Mouse (Mus musculus) brain, adult 10 weeks (tissue): ENCODE measurements around the gene Fadd. TPM values are rescaled to one million over a fixed set of nuclear protein-coding genes. Genes with fewer than 3 reads are reported as not detected.

Source experiments
- polyA plus RNA-seq: library from polyadenylated mRNA; stranded (reverse); fragments of 350-450 nt; fragmentation: Illumina TruSeq; extraction: RNeasy Lipid Tissue Mini Kit (QIAGEN cat#74804); gene quantifications from one replicate; pipeline ENCODE4 v1.2.3, GENCODE M21; 2015; ENCODE audit warnings: low read depth, low replicate concordance

Fadd gene
- 1.4 TPM for polyA plus RNA-seq

DNA sequence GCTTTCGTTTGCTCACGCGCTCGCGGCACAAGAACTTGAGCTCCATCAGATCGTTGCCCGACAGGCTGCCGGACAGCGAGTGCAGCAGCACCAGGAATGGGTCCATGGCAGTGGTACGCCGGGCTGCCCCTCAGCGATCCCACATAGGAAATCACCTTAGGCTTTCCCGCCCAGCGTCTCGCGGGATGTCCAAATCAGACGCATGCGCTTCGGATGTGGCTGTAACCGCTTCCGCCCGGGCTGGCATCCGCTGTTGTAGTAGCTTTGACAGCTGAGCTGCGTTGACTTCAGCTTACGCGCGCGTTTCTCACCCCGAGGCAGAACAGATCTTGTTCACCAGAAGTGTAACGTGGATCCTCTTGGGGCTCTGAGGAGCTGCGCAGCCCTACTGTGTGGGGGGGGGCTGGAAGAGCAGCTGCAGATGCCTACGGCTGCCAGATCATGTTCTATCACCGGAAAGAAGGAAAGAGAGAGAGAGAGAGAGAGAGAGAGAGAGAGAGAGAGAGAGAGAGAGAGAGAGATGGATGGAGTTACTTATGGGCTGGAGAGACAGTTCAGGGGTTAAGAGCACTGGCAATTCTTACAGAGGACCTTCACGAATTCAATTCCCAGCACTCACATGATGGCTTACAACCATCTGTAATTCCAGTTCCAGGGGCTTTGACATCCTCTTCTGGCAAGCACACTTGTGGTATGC lies at the start of gene Fadd:
Fadd (minus strand) TSS at position 180 of the 697 bp plus-strand sequence.

DNA sequence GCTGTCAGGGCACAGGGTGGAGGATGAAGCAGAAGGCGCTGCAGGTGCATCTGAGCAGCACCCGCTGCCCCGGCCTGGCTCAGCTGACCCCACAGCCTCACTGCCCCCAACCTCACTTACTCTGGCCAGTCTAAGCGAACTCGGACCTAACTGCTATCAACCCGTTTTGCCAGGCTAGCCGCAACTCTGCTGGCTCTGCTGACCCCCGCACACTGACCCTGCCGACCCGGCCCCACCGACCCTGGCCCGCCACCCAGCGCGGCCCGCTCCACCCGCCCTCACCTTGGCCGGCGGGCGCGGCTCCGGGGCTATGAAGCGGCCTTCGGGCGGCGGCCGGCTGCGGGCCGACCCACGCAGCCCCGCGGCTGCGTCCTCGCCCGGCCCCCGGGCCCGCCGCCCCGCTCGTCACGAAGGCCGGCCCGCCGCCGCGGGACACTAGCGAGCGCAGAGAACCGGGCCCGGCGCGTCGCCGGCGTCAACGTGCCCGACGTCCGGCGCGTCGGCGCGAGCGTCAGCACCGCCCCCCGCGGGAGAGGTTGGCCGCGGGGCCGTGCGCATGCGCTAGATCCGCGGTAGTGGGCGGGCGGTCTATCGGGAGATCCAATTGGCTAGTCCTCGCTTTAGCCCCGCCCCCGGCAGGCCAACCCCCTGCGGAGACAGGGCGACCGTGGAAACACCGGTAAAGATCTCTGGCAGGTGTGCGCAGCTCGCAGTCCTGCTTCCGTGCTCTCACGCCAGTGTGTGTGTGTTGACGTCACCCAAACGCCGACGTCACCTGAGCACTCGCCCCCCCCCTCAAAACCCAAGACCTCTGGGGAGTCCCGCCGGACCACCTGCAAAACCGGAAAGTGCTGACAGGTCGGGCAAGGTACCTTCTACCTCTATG lies 28.8 kb downstream of the Fadd start, which contains the start of gene Ppfia1:
Ppfia1 (minus strand) TSS at position 493 of the 886 bp plus-strand sequence.

Other genes with a start within 250 kb of the Fadd start
- gene Cttn, start 111.5 kb downstream of the Fadd start, polyA plus RNA-seq: 83.5 TPM
- 26.6 TPM for gene Ppfia1, start 28.7 kb downstream of the Fadd start, polyA plus RNA-seq
- gene Ano1, start 169.5 kb upstream of the Fadd start, polyA plus RNA-seq: 3.3 TPM